Mouse (Mus musculus) ES-E14 (cell line): Measurements from ENCODE around the gene Lmod1. TPM values are rescaled to one million over a fixed set of nuclear protein-coding genes. Genes with fewer than 3 reads are reported as not detected.

Experiments used
- DNase-seq: peaks from one replicate; pipeline ENCODE4 v3.0.0-alpha.2; 2013; ENCODE audit warnings: low read depth, low spot score
- H3K27ac ChIP-seq: 2 replicates; pipeline ENCODE4 v1.5.1; 2012; ENCODE audit warnings: low read depth, mild to moderate bottlenecking, low read length, moderate library complexity, mixed read lengths; ENCODE audit not compliant: poor library complexity, insufficient read depth, severe bottlenecking
- H3K36me3 ChIP-seq: 2 replicates; pipeline ENCODE4 v1.6.1; 2012; ENCODE audit warnings: mild to moderate bottlenecking, low read length, moderate library complexity, mixed read lengths; ENCODE audit not compliant: control insufficient read depth, poor library complexity, insufficient read depth, severe bottlenecking
- H3K4me1 ChIP-seq, 2 experiments: fragments of 150-350 bp in 1 of 2; sonication (generic) in 1 of 2; 2 replicates each; pipeline ENCODE4 v1.6.1; 2012; ENCODE audit warnings: low read length in 2 of 2, mild to moderate bottlenecking in 1 of 2, mixed read lengths in 1 of 2; ENCODE audit not compliant: control insufficient read depth in 2 of 2, insufficient read depth in 2 of 2, poor library complexity in 1 of 2
- H3K4me3 ChIP-seq, 2 experiments: fragments of 150-350 bp in 1 of 2; sonication (generic) in 1 of 2; 2 replicates each; pipeline ENCODE4 v1.5.1; 2012; ENCODE audit warnings: low read length in 2 of 2, low read depth in 1 of 2, mild to moderate bottlenecking in 1 of 2, mixed read lengths in 1 of 2; ENCODE audit not compliant: insufficient read depth in 1 of 2, poor library complexity in 1 of 2, severe bottlenecking in 1 of 2
- H3K9ac ChIP-seq: 2 replicates; pipeline ENCODE4 v1.6.1; 2012; ENCODE audit warnings: low read depth, mild to moderate bottlenecking, low read length, mixed read lengths; ENCODE audit not compliant: poor library complexity, insufficient read depth, severe bottlenecking
- H3K9me3 ChIP-seq: fragments of 150-350 bp; sonication (generic); 2 replicates; pipeline ENCODE4 v1.6.1; 2012; ENCODE audit warnings: low read depth, mild to moderate bottlenecking, low read length; ENCODE audit not compliant: control insufficient read depth, insufficient read depth
- CHD2 ChIP-seq: IDR thresholded peaks from 2 replicates; pipeline ENCODE4 v1.6.1; 2014; ENCODE audit warnings: mild to moderate bottlenecking, low read depth, low read length, inconsistent platforms
- HCFC1 ChIP-seq: IDR thresholded peaks from 2 replicates; pipeline ENCODE4 v1.6.1; 2012; ENCODE audit warnings: low read length, inconsistent platforms, borderline replicate concordance; ENCODE audit not compliant: insufficient read depth
- MAFK ChIP-seq: IDR thresholded peaks from 2 replicates; pipeline ENCODE4 v1.6.1; 2014; ENCODE audit warnings: mild to moderate bottlenecking, low read depth, low read length, inconsistent platforms; ENCODE audit not compliant: insufficient read depth
- ZC3H11A ChIP-seq: IDR thresholded peaks from 2 replicates; pipeline ENCODE4 v1.6.1; 2012; ENCODE audit warnings: low read depth, mild to moderate bottlenecking, inconsistent platforms, low read length, borderline replicate concordance
- ZNF384 ChIP-seq: IDR thresholded peaks from 2 replicates; pipeline ENCODE4 v1.6.1; 2012; ENCODE audit warnings: low read depth, low read length, inconsistent platforms
- in situ Hi-C, 2 experiments: fragments of 600-800 bp; cut with MboI; formaldehyde crosslinking; loops; one replicate each; pipeline ENCODE4 v1.15.1; 2025; ENCODE audit warnings: low sequenced_read_pairs in 2 of 2, inconsistent platforms in 1 of 2; ENCODE audit not compliant: unreplicated experiment in 2 of 2
- total RNA-seq: library from RNA; depleted of rRNA; stranded (reverse); fragments of 300-350 nt; gene quantifications from 2 replicates; pipeline ENCODE4 v1.2.3, GENCODE M21; 2012

Gene Lmod1
- total RNA-seq, 1 experiment = 2.6 TPM

- no peak for DNase-seq
- Histone ChIP-seq H3K4me3 (no peak overlapping the region), H3K36me3 (no peaks in the 10 kb centered on the region), H3K27ac (no peak overlapping the region), H3K4me1 (peaks cover 4 to 9% of the 10 kb centered on the region in 2 experiments; a peak in 2 of 4 replicates), H3K9ac (no peak overlapping the region), H3K9me3 (no peaks in the 10 kb centered on the region)
- TF ChIP-seq ZNF384 (0 out of 2 replicates have a peak, but pooled peaks have one; percentile 13), MAFK (no peak)
- in situ Hi-C loops = loop anchor here in 1 of 2 experiments (25.0 kb wide), 1 partner anchor 200 kb away; the partner anchor contains the start of gene Gpr37l1
These were observed 37.5 kb downstream of the Lmod1 start for GRCm38 (mm10) chr1:135362115-135362514.

- no peak for DNase-seq
- no peak overlapping the region for H3K4me3 ChIP-seq
- TF ChIP-seq ZNF384 (no peak), ZC3H11A (no peak), CHD2 (no peak), HCFC1 (no peak), MAFK (no peak)
- H3K27ac ChIP-seq = no peak overlapping the region
- in situ Hi-C loops = loop anchor here in 1 of 2 experiments (25.0 kb wide), 1 partner anchor 201 kb away; the partner anchor contains the start of gene Gpr37l1
- H3K4me1 ChIP-seq = peaks cover 6 to 13% of the 10 kb centered on the region in 2 experiments; a peak in 2 of 4 replicates
- H3K36me3 ChIP-seq = no peaks in the 10 kb centered on the region
- H3K9me3 ChIP-seq = no peaks in the 10 kb centered on the region
- H3K9ac ChIP-seq = no peak overlapping the region
These were observed 38.8 kb downstream of the Lmod1 start for GRCm38 (mm10) chr1:135363446-135363845.

GRCm38 (mm10) chr1:135366380-135366779, 41.8 kb downstream of the Lmod1 start:
- no peaks in the 10 kb centered on the region for H3K9me3 ChIP-seq
- no peak overlapping the region for H3K4me3 ChIP-seq
- DNase-seq = no peak

GRCm38 (mm10) chr1:135367005-135367404, 42.4 kb downstream of the Lmod1 start:
- H3K4me3 ChIP-seq = no peak overlapping the region
- no peak for DNase-seq
- no peak overlapping the region for H3K27ac ChIP-seq

More at GRCm38 (mm10) chr1:135366380-135366779, 41.8 kb downstream of the Lmod1 start:
- H3K27ac ChIP-seq = no peak overlapping the region
- H3K36me3 ChIP-seq = no peaks in the 10 kb centered on the region
- in situ Hi-C loops = loop anchor here in 1 of 2 experiments (25.0 kb wide), 1 partner anchor 204 kb away; the partner anchor contains the start of gene Gpr37l1
- no peak overlapping the region for H3K9ac ChIP-seq
- peaks cover 11 to 19% of the 10 kb centered on the region in 2 experiments; a peak in 2 of 4 replicates for H3K4me1 ChIP-seq
- TF ChIP-seq HCFC1 = no peak
- TF ChIP-seq ZC3H11A = no peak
- no peak for TF ChIP-seq CHD2
- no peak for TF ChIP-seq ZNF384
- TF ChIP-seq MAFK = no peak

GRCm38 (mm10) chr1:135367595-135367994, 43.0 kb downstream of the Lmod1 start:
- Histone ChIP-seq H3K4me1 (peaks cover 11 to 19% of the 10 kb centered on the region in 2 experiments; a peak in 2 of 4 replicates), H3K9ac (0 out of 2 replicates have a peak overlapping the region, but pooled peaks have one; percentile 35), H3K36me3 (no peaks in the 10 kb centered on the region), H3K9me3 (no peaks in the 10 kb centered on the region), H3K4me3 (no peak overlapping the region), H3K27ac (no peak overlapping the region)
- DNase-seq = no peak
- TF ChIP-seq ZNF384 = no peak
- TF ChIP-seq HCFC1 = no peak
- no peak for TF ChIP-seq ZC3H11A
- no peak for TF ChIP-seq MAFK
- TF ChIP-seq CHD2 = no peak
- in situ Hi-C loops = loop anchor here in 1 of 2 experiments (25.0 kb wide), 1 partner anchor 205 kb away; the partner anchor contains the start of gene Gpr37l1

More at GRCm38 (mm10) chr1:135367005-135367404, 42.4 kb downstream of the Lmod1 start:
- no peaks in the 10 kb centered on the region for H3K9me3 ChIP-seq
- H3K36me3 ChIP-seq = no peaks in the 10 kb centered on the region
- TF ChIP-seq CHD2 = no peak
- TF ChIP-seq HCFC1 = no peak
- no peak for TF ChIP-seq ZNF384
- H3K9ac ChIP-seq = no peak overlapping the region
- H3K4me1 ChIP-seq = peaks cover 11 to 19% of the 10 kb centered on the region in 2 experiments; a peak in 2 of 4 replicates
- in situ Hi-C loops = loop anchor here in 1 of 2 experiments (25.0 kb wide), 1 partner anchor 205 kb away; the partner anchor contains the start of gene Gpr37l1
